23 mouse cellular contexts compared by ENCODE assay signal in the genomic region with DNA sequence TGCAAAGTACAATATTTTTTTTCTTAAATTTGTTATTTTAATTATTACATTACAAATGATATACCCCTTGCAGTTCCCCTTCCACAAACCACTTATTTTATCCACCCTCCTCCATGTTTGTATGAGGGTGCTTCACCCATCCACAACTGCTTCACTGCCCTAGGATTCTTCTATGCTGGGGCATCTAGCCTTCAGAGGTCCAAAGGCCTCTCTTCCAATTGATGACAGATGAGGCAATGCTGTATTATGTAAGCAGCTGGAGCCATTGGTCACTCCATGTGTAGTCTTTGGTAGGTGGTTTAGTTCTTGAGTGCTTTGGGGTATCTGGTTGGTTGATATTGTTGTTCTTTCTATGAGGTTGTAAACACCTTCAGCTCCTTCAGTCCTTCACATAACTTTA. TPM values are rescaled to one million over a fixed set of nuclear protein-coding genes. Genes with fewer than 3 reads are reported as not detected.
DNase-seq lines count a peak whose midpoint lies in the region; ATAC-seq and TF ChIP-seq lines count a peak whose summit lies in the region.
"Had no signal": no experiment of that assay in that cellular context is flagged by ENCODE, and none has a peak within 500 bp of the region (broad histone marks: within the 10 kb centered on the region; RNA-seq: fewer than 3 reads in every experiment).

No protein-coding gene starts in this region.

- no peak for DNase-seq in embryonic facial prominence, embryonic 11.5 days (ENCODE audit: low spot score)
- no peak for DNase-seq in embryonic facial prominence, embryonic 10.5 days (ENCODE audit: low spot score)
- DNase-seq in hindbrain, embryonic 14.5 days (ENCODE audit: low spot score), result no peak
- DNase-seq in hindbrain, embryonic 10.5 days (ENCODE audit: low spot score), result no peak
- DNase-seq in midbrain, embryonic 14.5 days, result no peak
- DNase-seq in midbrain, postnatal 0 days (ENCODE audit: low spot score), result no peak
- no peak for DNase-seq in right cerebral cortex, postnatal 10 days (ENCODE audit: low spot score in 2 of 2)
- DNase-seq: adrenal gland, postnatal 36 days; cerebellum, adult 8-10 months; kidney, adult 2 months; kidney, postnatal 36 days; layer of hippocampus, adult 9-11 months; liver, embryonic 13.5 days; lung, postnatal 10 days; right cerebral cortex, adult 18-20 months; thymus, postnatal 14 days had no signal

- H3K9me3 ChIP-seq in embryonic facial prominence, embryonic 11.5 days (replicated peaks; ENCODE audit: control insufficient read depth, low read length), result peaks cover 9% of the 10 kb centered on the region
- peaks cover 84% of the 10 kb centered on the region for H3K9me3 ChIP-seq in embryonic facial prominence, embryonic 10.5 days
- peaks cover 85% of the 10 kb centered on the region for H3K9me3 ChIP-seq in hindbrain, embryonic 14.5 days (ENCODE audit: control insufficient read depth, low read length)
- peaks cover 87% of the 10 kb centered on the region for H3K9me3 ChIP-seq in hindbrain, embryonic 10.5 days
- peaks cover 69% of the 10 kb centered on the region for H3K9me3 ChIP-seq in midbrain, embryonic 14.5 days (ENCODE audit: control insufficient read depth, low read length)
- peaks cover 64% of the 10 kb centered on the region for H3K9me3 ChIP-seq in midbrain, embryonic 15.5 days
- peaks cover 47% of the 10 kb centered on the region for H3K9me3 ChIP-seq in midbrain, postnatal 0 days (ENCODE audit: low read length)

- ATAC-seq in embryonic facial prominence, embryonic 11.5 days (replicated peaks; ENCODE audit: insufficient number of reproducible peaks, low FRiP score, low TSS enrichment, low read depth), result 0 out of 2 replicates have a peak, but pooled peaks have one; percentile 34
- ATAC-seq in hindbrain, embryonic 14.5 days (ENCODE audit: low FRiP score), result peak; percentile 34; the same call in 1 of the 2 replicates
- peak; percentile 50; the same call in 1 of the 2 replicates for ATAC-seq in midbrain, embryonic 14.5 days (ENCODE audit: low FRiP score, low TSS enrichment)
- ATAC-seq in midbrain, embryonic 15.5 days (replicated peaks), result no peak
- ATAC-seq in midbrain, postnatal 0 days (ENCODE audit: low FRiP score), result 0 out of 2 replicates have a peak, but pooled peaks have one; percentile 20
- ATAC-seq: CD4-positive, CD25-positive, alpha-beta regulatory T cell, adult 4 months; forebrain, embryonic 15.5 days had no signal

- no peak overlapping the region for H3K4me3 ChIP-seq in embryonic facial prominence, embryonic 11.5 days (ENCODE audit: low read depth, low read length)
- H3K4me3 ChIP-seq in embryonic facial prominence, embryonic 10.5 days, result no peak overlapping the region
- no peak overlapping the region for H3K4me3 ChIP-seq in hindbrain, embryonic 14.5 days (replicated peaks; ENCODE audit: low read length)
- no peak overlapping the region for H3K4me3 ChIP-seq in hindbrain, embryonic 10.5 days
- no peak overlapping the region for H3K4me3 ChIP-seq in midbrain, embryonic 14.5 days (replicated peaks; ENCODE audit: low read depth, low read length)
- no peak overlapping the region for H3K4me3 ChIP-seq in midbrain, embryonic 15.5 days
- H3K4me3 ChIP-seq in midbrain, postnatal 0 days (ENCODE audit: low read depth, low read length), result no peak overlapping the region
- H3K4me3 ChIP-seq: forebrain, embryonic 15.5 days; liver, embryonic 13.5 days had no signal

- TF ChIP-seq CTCF in midbrain, postnatal 0 days (IDR thresholded peaks at IDR 0.05), result no peak

- H3K36me3 ChIP-seq in embryonic facial prominence, embryonic 11.5 days (replicated peaks; ENCODE audit: control insufficient read depth, insufficient read depth, low read depth, low read length), result no peaks in the 10 kb centered on the region
- H3K36me3 ChIP-seq in embryonic facial prominence, embryonic 10.5 days (replicated peaks), result no peaks in the 10 kb centered on the region
- H3K36me3 ChIP-seq in hindbrain, embryonic 14.5 days (replicated peaks; ENCODE audit: control insufficient read depth, insufficient read depth), result no peaks in the 10 kb centered on the region
- H3K36me3 ChIP-seq in hindbrain, embryonic 10.5 days, result no peaks in the 10 kb centered on the region
- no peaks in the 10 kb centered on the region for H3K36me3 ChIP-seq in midbrain, embryonic 14.5 days (ENCODE audit: control insufficient read depth, insufficient read depth, low read length)
- H3K36me3 ChIP-seq in midbrain, embryonic 15.5 days (replicated peaks), result peaks cover 8% of the 10 kb centered on the region; the same call in 1 of the 2 replicates
- no peaks in the 10 kb centered on the region for H3K36me3 ChIP-seq in midbrain, postnatal 0 days (ENCODE audit: insufficient read depth, low read length)
- H3K36me3 ChIP-seq: G1E; liver, embryonic 13.5 days had no signal

- no peaks in the 10 kb centered on the region for H3K27me3 ChIP-seq in embryonic facial prominence, embryonic 11.5 days (ENCODE audit: control insufficient read depth, insufficient read depth, low read length)
- H3K27me3 ChIP-seq in embryonic facial prominence, embryonic 10.5 days (replicated peaks; ENCODE audit: low read depth, poor library complexity, severe bottlenecking), result no peaks in the 10 kb centered on the region
- H3K27me3 ChIP-seq in hindbrain, embryonic 14.5 days (ENCODE audit: control insufficient read depth, insufficient read depth, low read length), result no peaks in the 10 kb centered on the region
- H3K27me3 ChIP-seq in hindbrain, embryonic 10.5 days (ENCODE audit: insufficient read depth, poor library complexity, severe bottlenecking), result no peaks in the 10 kb centered on the region
- no peaks in the 10 kb centered on the region for H3K27me3 ChIP-seq in midbrain, embryonic 14.5 days (ENCODE audit: control insufficient read depth, insufficient read depth, low read length)
- H3K27me3 ChIP-seq in midbrain, embryonic 15.5 days (replicated peaks), result no peaks in the 10 kb centered on the region
- H3K27me3 ChIP-seq in midbrain, postnatal 0 days (ENCODE audit: insufficient read depth, low read length), result no peaks in the 10 kb centered on the region
- H3K27me3 ChIP-seq: forebrain, embryonic 15.5 days; liver, embryonic 13.5 days had no signal

- H3K9ac ChIP-seq in embryonic facial prominence, embryonic 11.5 days (replicated peaks; ENCODE audit: low read length), result no peak overlapping the region
- no peak overlapping the region for H3K9ac ChIP-seq in hindbrain, embryonic 14.5 days
- no peak overlapping the region for H3K9ac ChIP-seq in midbrain, embryonic 14.5 days (replicated peaks; ENCODE audit: low read length)
- H3K9ac ChIP-seq in midbrain, embryonic 15.5 days, result no peak overlapping the region
- no peak overlapping the region for H3K9ac ChIP-seq in midbrain, postnatal 0 days (replicated peaks; ENCODE audit: low read length, poor library complexity, severe bottlenecking)
- H3K9ac ChIP-seq: forebrain, embryonic 15.5 days; liver, embryonic 13.5 days had no signal

- H3K4me2 ChIP-seq in embryonic facial prominence, embryonic 11.5 days (ENCODE audit: low read depth, low read length), result no peak overlapping the region
- no peak overlapping the region for H3K4me2 ChIP-seq in hindbrain, embryonic 14.5 days (replicated peaks)
- no peak overlapping the region for H3K4me2 ChIP-seq in midbrain, embryonic 14.5 days (ENCODE audit: low read length)
- H3K4me2 ChIP-seq in midbrain, embryonic 15.5 days, result no peak overlapping the region
- no peak overlapping the region for H3K4me2 ChIP-seq in midbrain, postnatal 0 days (ENCODE audit: low read depth, low read length, poor library complexity, severe bottlenecking)
- H3K4me2 ChIP-seq: forebrain, embryonic 15.5 days; liver, embryonic 13.5 days had no signal

- H3K27ac ChIP-seq in embryonic facial prominence, embryonic 11.5 days (replicated peaks; ENCODE audit: low read depth, low read length), result no peak overlapping the region
- H3K27ac ChIP-seq in embryonic facial prominence, embryonic 10.5 days (replicated peaks), result no peak overlapping the region
- no peak overlapping the region for H3K27ac ChIP-seq in hindbrain, embryonic 14.5 days
- no peak overlapping the region for H3K27ac ChIP-seq in hindbrain, embryonic 10.5 days
- no peak overlapping the region for H3K27ac ChIP-seq in midbrain, embryonic 14.5 days (replicated peaks; ENCODE audit: low read depth, low read length)
- H3K27ac ChIP-seq in midbrain, embryonic 15.5 days, result no peak overlapping the region
- no peak overlapping the region for H3K27ac ChIP-seq in midbrain, postnatal 0 days (ENCODE audit: low read depth, low read length)
- H3K27ac ChIP-seq: forebrain, embryonic 15.5 days; liver, embryonic 13.5 days had no signal

- no peaks in the 10 kb centered on the region for H3K4me1 ChIP-seq in embryonic facial prominence, embryonic 11.5 days (ENCODE audit: control insufficient read depth, insufficient read depth, low read length)
- H3K4me1 ChIP-seq in embryonic facial prominence, embryonic 10.5 days, result no peaks in the 10 kb centered on the region
- H3K4me1 ChIP-seq in hindbrain, embryonic 14.5 days (replicated peaks; ENCODE audit: control insufficient read depth, insufficient read depth, low read length), result no peaks in the 10 kb centered on the region
- no peaks in the 10 kb centered on the region for H3K4me1 ChIP-seq in hindbrain, embryonic 10.5 days (replicated peaks)
- no peaks in the 10 kb centered on the region for H3K4me1 ChIP-seq in midbrain, embryonic 14.5 days (ENCODE audit: control insufficient read depth, insufficient read depth, low read length)
- H3K4me1 ChIP-seq in midbrain, embryonic 15.5 days, result no peaks in the 10 kb centered on the region
- no peaks in the 10 kb centered on the region for H3K4me1 ChIP-seq in midbrain, postnatal 0 days (ENCODE audit: insufficient read depth, low read length)
- H3K4me1 ChIP-seq: forebrain, embryonic 15.5 days; liver, embryonic 13.5 days had no signal

RNA-seq across cellular contexts. Expression of a gene that starts 34.1 kb away (rescaled TPM):
- not detected in 2 replicates for polyA plus RNA-seq in embryonic facial prominence, embryonic 11.5 days (2014; fragmentation: Nextera tagmentation; extraction: Ambion mirVana)
- 0.11 TPM in 1 of 2 replicates, not detected in the other for polyA plus RNA-seq in embryonic facial prominence, embryonic 10.5 days (2016; fragmentation: Nextera tagmentation; extraction: Ambion mirVana)
- 0.14 and 0.19 TPM in 2 replicates for polyA plus RNA-seq in hindbrain, embryonic 14.5 days (2014; fragmentation: Nextera tagmentation; extraction: Ambion mirVana)
- 0.14 TPM in 2 replicates for polyA plus RNA-seq in hindbrain, embryonic 10.5 days (2016; fragmentation: Nextera tagmentation; extraction: Ambion mirVana)
- polyA plus RNA-seq in midbrain, embryonic 14.5 days (2014; fragmentation: Nextera tagmentation; extraction: Ambion mirVana), result 0.15 and 0.26 TPM in 2 replicates
- 0.10 and 0.15 TPM in 2 replicates for polyA plus RNA-seq in midbrain, embryonic 15.5 days (2015; fragmentation: Nextera tagmentation; extraction: Ambion mirVana)
- total RNA-seq in midbrain, postnatal 0 days (2014; rRNA removed), result 0.11 TPM in 1 of 2 replicates, not detected in the other
- polyA plus RNA-seq in midbrain, postnatal 0 days (2015; fragmentation: Nextera tagmentation; extraction: Ambion mirVana), result 0.10 and 0.16 TPM in 2 replicates
- total RNA-seq: common myeloid progenitor, adult 5-6 weeks; megakaryocyte-erythroid progenitor cell, adult 5-6 weeks had no signal
- polyA plus RNA-seq: CD4-positive, CD25-positive, alpha-beta regulatory T cell, adult 4 months; forebrain, embryonic 15.5 days; G1E; kidney, adult 2 months; stomach, embryonic 16.5 days had no signal
